In the genomic region with DNA sequence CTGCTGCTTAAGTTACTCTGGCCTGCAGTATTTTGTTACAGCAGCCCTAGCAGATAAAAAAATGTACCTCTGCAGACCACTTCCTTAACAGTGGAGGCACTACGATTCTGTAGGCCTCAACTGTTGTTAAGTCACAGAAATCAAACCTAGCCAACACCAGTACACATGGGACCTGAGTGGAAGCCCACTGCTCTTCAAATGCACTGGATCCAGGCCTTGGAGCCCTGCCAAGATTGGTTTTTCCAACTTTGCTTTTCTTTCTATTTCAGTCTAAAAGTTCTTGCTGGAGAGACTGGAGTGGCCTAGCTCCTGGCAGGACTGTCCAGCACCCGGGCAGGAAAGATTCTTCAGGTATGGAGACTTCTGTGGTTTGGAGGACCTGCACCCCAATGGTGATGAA, we compare ENCODE assay signal across 31 mouse cellular contexts. TPM values are rescaled to one million over a fixed set of nuclear protein-coding genes. Genes with fewer than 3 reads are reported as not detected.
"Had no signal": no experiment of that assay in that cellular context is flagged by ENCODE, and none has a peak within 500 bp of the region (broad histone marks: within the 10 kb centered on the region; RNA-seq: fewer than 3 reads in every experiment).

No protein-coding gene starts in this region.

- ATAC-seq: liver, embryonic 12.5 days; liver, postnatal 0 days; midbrain, embryonic 13.5 days; midbrain, embryonic 15.5 days; midbrain, embryonic 16.5 days had no signal

- DNase-seq: left cerebral cortex, postnatal 4 days; liver; liver, embryonic 13.5 days; liver, postnatal 0 days; lung, adult 18-20 months; lung, adult 2 months; lung, postnatal 10 days; lung, postnatal 14 days; lung, postnatal 36 days; lung, postnatal 4 days; midbrain, embryonic 14.5 days had no signal

- H3K4me2 ChIP-seq: limb, embryonic 12.5 days; limb, embryonic 13.5 days; limb, embryonic 15.5 days; liver, embryonic 11.5 days; liver, embryonic 12.5 days; liver, embryonic 13.5 days; liver, embryonic 15.5 days; lung, embryonic 15.5 days; midbrain, embryonic 11.5 days; midbrain, embryonic 12.5 days; midbrain, embryonic 13.5 days; midbrain, embryonic 15.5 days; neural tube, embryonic 12.5 days had no signal

- H3K9me3 ChIP-seq: limb, embryonic 10.5 days; limb, embryonic 12.5 days; limb, embryonic 13.5 days; limb, embryonic 15.5 days; liver, embryonic 12.5 days; liver, embryonic 13.5 days; liver, embryonic 15.5 days; lung, embryonic 15.5 days; megakaryocyte, embryonic 14.5 days; midbrain, embryonic 10.5 days; midbrain, embryonic 12.5 days; midbrain, embryonic 13.5 days; midbrain, embryonic 15.5 days; neural tube, embryonic 12.5 days had no signal

- H3K4me1 ChIP-seq: limb, embryonic 15.5 days; liver, embryonic 12.5 days; liver, embryonic 13.5 days; liver, embryonic 15.5 days; lung, embryonic 15.5 days; midbrain, embryonic 10.5 days; midbrain, embryonic 12.5 days; midbrain, embryonic 13.5 days; midbrain, embryonic 15.5 days; neural tube, embryonic 12.5 days had no signal

- H3K27ac ChIP-seq: limb, embryonic 10.5 days; limb, embryonic 12.5 days; limb, embryonic 13.5 days; limb, embryonic 15.5 days; liver, embryonic 12.5 days; liver, embryonic 13.5 days; liver, embryonic 14.5 days; liver, embryonic 15.5 days; lung, embryonic 15.5 days; macrophage; midbrain, embryonic 10.5 days; midbrain, embryonic 12.5 days; midbrain, embryonic 13.5 days; midbrain, embryonic 15.5 days; neural tube, embryonic 12.5 days had no signal

- H3K27me3 ChIP-seq: limb, embryonic 12.5 days; limb, embryonic 13.5 days; limb, embryonic 15.5 days; liver, embryonic 12.5 days; liver, embryonic 13.5 days; liver, embryonic 15.5 days; lung, embryonic 15.5 days; megakaryocyte, embryonic 14.5 days; midbrain, embryonic 12.5 days; midbrain, embryonic 13.5 days; midbrain, embryonic 15.5 days; neural tube, embryonic 12.5 days had no signal

- H3K36me3 ChIP-seq: limb, embryonic 15.5 days; liver, embryonic 12.5 days; liver, embryonic 13.5 days; liver, embryonic 15.5 days; lung, embryonic 15.5 days; midbrain, embryonic 15.5 days; neural tube, embryonic 12.5 days had no signal

- H3K9ac ChIP-seq: limb, embryonic 12.5 days; limb, embryonic 13.5 days; limb, embryonic 15.5 days; liver, embryonic 12.5 days; liver, embryonic 13.5 days; liver, embryonic 14.5 days; liver, embryonic 15.5 days; liver, postnatal 0 days; lung, embryonic 15.5 days; midbrain, embryonic 12.5 days; midbrain, embryonic 13.5 days; midbrain, embryonic 15.5 days; neural tube, embryonic 12.5 days had no signal

- H3K4me3 ChIP-seq: limb, embryonic 10.5 days; limb, embryonic 12.5 days; limb, embryonic 13.5 days; limb, embryonic 15.5 days; liver, embryonic 12.5 days; liver, embryonic 13.5 days; liver, embryonic 15.5 days; lung, embryonic 15.5 days; megakaryocyte, embryonic 14.5 days; midbrain, embryonic 10.5 days; midbrain, embryonic 12.5 days; midbrain, embryonic 13.5 days; midbrain, embryonic 15.5 days; myocyte; neural tube, embryonic 12.5 days had no signal

RNA-seq across cellular contexts. Expression of gene Paqr5, which starts 29.6 kb away (rescaled TPM):
- total RNA-seq: liver, adult 2 months had no signal
